Mouse (Mus musculus) right cerebral cortex, postnatal 10 days (tissue): ENCODE measurements at regions not wholly inside any gene's neighbourhood (a gene's known extent, or its start where the extent isn't known, plus 50 kb on each side); places are given as distances from the start of the nearest gene placed in this dataset.

Source experiments
- DNase-seq, 2 experiments: peaks; one replicate each; pipeline ENCODE4 v3.0.0; 2021; ENCODE audit warnings: low spot score in 2 of 2

DNA sequence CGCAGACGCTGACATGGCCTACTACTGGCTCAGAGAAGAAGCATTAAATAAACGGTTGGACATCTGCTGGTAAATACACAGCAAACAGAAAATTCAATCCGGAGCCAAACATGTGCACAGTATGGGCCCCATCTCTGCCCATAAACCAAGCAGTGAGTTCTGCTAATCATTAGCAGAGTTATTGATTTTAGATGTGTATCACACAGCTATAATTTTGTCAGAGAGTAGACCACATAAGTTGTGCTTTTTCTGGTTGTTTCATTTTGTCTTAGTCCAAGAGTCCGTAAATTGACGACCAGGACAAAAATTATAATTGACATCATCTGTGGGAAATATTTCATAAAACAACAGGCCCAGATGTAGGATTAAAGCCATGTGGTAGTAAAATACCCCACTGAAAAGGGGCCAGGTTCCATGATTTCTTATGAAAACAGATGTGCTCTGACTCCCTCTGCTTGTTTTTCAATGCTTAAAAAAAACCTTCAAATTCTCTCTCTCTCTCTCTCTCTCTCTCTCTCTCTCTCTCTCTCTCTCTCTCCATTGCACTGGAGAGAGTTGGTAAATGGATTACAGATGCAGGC, 339.3 kb downstream of the Hao1 start:
- no peak for DNase-seq

DNA sequence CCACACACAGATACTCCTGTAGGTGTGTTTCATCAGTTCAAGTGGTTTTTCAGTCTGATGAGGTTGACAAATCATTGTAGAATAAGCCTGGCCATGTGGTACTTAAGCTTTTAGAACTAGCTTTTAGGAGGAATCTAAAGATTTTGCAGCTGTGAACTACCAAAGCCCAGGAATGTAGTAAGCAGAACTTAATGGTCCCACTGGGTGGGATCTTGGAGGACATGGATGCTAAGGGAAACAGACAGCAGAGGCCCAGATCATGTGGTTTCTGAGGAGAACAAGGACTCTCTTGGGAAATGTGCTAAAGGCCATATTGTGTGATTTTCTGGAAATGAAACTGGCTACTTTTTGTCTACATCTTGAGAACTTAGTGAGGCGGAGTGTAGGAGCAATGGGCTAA, 350.9 kb downstream of the Hao1 start:
- DNase-seq, result no peak

DNA sequence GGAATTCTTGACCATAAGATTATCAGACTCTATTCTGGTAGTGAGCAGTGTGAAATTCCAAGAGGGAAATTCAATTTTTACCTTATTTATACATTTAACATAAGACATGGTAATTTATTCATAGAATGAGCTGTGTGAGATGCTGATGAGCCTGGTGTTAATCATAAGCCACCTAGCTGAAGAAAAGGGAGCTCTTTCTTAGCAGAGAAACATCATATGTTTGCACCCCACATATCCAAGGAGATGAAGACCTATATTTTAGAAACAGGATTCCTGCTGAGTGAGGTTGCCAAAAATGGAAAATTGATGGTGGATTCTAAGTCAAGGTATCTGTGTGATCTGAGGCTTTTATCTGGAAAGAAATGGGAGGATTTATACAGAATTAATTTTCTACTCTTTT, 358.2 kb downstream of the Hao1 start:
- no peak for DNase-seq

DNA sequence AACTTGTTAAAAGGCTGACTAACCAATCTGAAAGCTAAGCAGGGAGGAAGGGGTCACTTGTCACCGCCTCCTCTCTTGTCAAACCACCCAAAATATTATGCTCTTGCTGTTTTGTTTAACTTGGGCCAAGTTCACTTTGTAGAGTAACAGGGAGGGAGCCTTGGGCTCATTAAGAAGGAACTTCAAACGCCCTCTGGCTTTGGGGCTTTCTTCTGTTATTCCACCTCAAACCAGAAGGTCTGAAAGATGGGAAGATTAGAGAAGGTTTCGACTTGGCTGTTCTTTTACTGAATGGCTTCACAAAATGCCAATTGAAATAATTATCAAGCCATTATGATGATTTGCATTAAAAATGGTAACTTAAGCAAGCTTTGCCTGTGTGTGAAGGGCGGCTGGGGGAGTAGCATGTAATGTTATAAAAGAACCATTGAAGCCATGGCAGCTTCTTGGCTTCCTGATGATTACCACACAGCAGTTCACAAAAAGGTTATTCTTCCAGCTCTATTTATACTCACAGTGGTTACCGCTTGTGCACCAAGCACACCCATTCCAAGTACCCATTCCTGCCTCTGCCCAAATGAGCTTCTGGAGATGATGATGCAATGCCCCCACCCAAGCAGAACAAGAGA, 364.6 kb downstream of the Hao1 start:
- DNase-seq, result peak; percentile 19 to 23
